Mouse (Mus musculus) liver, embryonic 14.5 days (tissue): ENCODE measurements around the gene Ybx2. TPM values are rescaled to one million over a fixed set of nuclear protein-coding genes. Genes with fewer than 3 reads are reported as not detected.
A peak's percentile ranks its signal among the peaks of the same experiment; 100 is the strongest.

ENCODE experiments used
- ATAC-seq: fragments of 200-750 bp; cut with Nextera tagmentation; 2 replicates; pipeline ENCODE4 v1.8.0; 2017; ENCODE audit warnings: moderate number of reproducible peaks, mild to moderate bottlenecking, moderate library complexity; ENCODE audit not compliant: insufficient read depth
- DNase-seq, 3 experiments: peaks; one replicate each; pipeline ENCODE4 v3.0.0-alpha.2; 2012 to 2013; ENCODE audit warnings: low read depth in 3 of 3, low spot score in 3 of 3
- H3K27ac ChIP-seq: fragments of 300-500 bp; sonication (generic); 2 replicates; pipeline ENCODE4 v1.5.1; 2014; ENCODE audit warnings: moderate library complexity, mild to moderate bottlenecking, control low read depth, inconsistent platforms
- H3K27me3 ChIP-seq: fragments of 300-500 bp; sonication (generic); 2 replicates; pipeline ENCODE4 v1.6.1; 2014; ENCODE audit warnings: mild to moderate bottlenecking, low read length, moderate library complexity; ENCODE audit not compliant: control insufficient read depth, insufficient read depth
- H3K36me3 ChIP-seq: fragments of 300-500 bp; sonication (generic); replicated peaks from 2 replicates; pipeline ENCODE4 v1.6.1; 2014; ENCODE audit warnings: low read depth; ENCODE audit not compliant: control insufficient read depth, insufficient read depth
- H3K4me1 ChIP-seq, 2 experiments: fragments of 200-500 bp in 1 of 2; fragments of 300-500 bp in 1 of 2; sonication (generic) in 1 of 2; replicated peaks; 2 replicates each; pipeline ENCODE4 v1.6.1; 2012 to 2014; ENCODE audit warnings: antibody characterized with exemption in 1 of 2, inconsistent platforms in 1 of 2, low read length in 1 of 2; ENCODE audit not compliant: control insufficient read depth in 2 of 2, insufficient read depth in 2 of 2
- H3K4me2 ChIP-seq: fragments of 300-500 bp; sonication (generic); 2 replicates; pipeline ENCODE4 v1.6.1; 2014; ENCODE audit warnings: low read depth, mild to moderate bottlenecking, control low read depth, moderate library complexity
- H3K4me3 ChIP-seq, 2 experiments: fragments of 200-500 bp in 1 of 2; fragments of 300-500 bp in 1 of 2; sonication (generic) in 1 of 2; 2 replicates each; pipeline ENCODE4 v1.5.1; 2012 to 2014; ENCODE audit warnings: low read depth in 2 of 2, low read length in 2 of 2, mild to moderate bottlenecking in 2 of 2, control low read depth in 1 of 2, inconsistent platforms in 1 of 2, moderate library complexity in 1 of 2; ENCODE audit not compliant: insufficient read depth in 1 of 2
- H3K9ac ChIP-seq: fragments of 300-500 bp; sonication (generic); replicated peaks from 2 replicates; pipeline ENCODE4 v1.6.1; 2014; ENCODE audit warnings: mild to moderate bottlenecking, control low read depth, moderate library complexity
- H3K9me3 ChIP-seq: fragments of 300-500 bp; sonication (generic); 2 replicates; pipeline ENCODE4 v1.6.1; 2016; ENCODE audit warnings: low read length, mixed read lengths; ENCODE audit not compliant: control insufficient read depth
- CTCF ChIP-seq: IDR thresholded peaks from 2 replicates; pipeline ENCODE4 v1.5.1; 2016; ENCODE audit warnings: antibody characterized with exemption, low read depth, control low read depth
- EP300 ChIP-seq: IDR thresholded peaks from 2 replicates; pipeline ENCODE4 v1.6.1; 2016; ENCODE audit warnings: antibody characterized with exemption, low read depth
- WGBS: fragments of 180-500 bp; shearing (Covaris S2); extraction: QIAGEN DNeasy Blood & Tissue Kit; methylation state at CpG from one replicate; pipeline ENCODE4 v1.1.7; 2014; ENCODE audit not compliant: insufficient replicate concordance; 5-methylcytosine and 5-hydroxymethylcytosine counted together
- polyA plus RNA-seq, 2 experiments: library from polyadenylated mRNA; depleted of rRNA in 1 of 2; stranded (reverse) in 1 of 2; unstranded in 1 of 2; fragments of >200 nt; fragmentation: Nextera tagmentation in 1 of 2; extraction: Ambion mirVana in 1 of 2; gene quantifications; 2 replicates each; pipeline versions ENCODE4 v1.2.1 to v1.2.3; 2012 to 2014

The Ybx2 gene
- polyA plus RNA-seq, 2 experiments: 0.23 to 0.58 TPM

DNA sequence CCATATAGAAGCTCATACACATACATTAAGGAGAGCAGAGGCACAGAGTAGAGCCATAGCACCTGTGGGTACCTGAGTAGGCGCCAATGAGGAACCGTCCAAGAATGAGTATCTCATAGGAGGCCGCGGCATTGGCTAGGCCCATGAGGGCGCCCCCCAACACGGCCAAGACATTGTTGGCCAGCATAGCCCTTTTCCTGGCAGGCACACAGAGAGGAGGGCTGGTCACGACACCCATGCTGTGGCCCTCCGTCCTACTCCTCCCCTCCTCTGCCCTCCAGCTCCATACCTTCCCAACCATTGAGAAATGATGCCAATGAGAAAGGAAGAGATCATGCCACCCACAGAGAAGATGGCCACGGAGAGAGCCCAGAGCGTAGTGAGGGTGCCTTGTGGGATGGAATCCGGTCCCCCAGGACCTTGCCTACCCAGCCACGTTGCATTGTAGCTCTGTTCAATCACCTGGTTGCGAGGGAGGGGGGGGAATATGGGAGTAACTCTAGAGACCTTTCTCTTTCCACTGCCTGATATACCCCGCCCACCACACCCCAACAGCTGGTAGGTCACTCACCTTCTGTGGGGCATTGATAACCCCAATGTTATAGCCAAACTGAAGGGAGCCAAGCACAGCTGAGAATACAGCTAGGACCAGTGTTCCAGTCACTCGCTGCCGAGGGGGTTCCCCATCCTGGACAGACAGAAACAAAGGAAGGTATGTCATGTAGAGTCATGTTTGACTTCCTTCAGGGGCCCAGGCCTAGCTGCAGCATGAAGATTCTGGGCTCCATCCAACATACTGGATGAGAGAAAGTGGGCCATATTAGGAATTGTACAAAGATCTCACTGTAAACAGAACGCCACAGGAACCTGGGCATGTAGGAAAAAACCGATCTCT is 10.6 kb downstream of the Ybx2 start:
- Histone ChIP-seq H3K9me3 (no peaks in the 10 kb centered on the region), H3K27me3 (no peaks in the 10 kb centered on the region), H3K9ac (peak overlapping the region; percentile 96), H3K36me3 (peaks cover 22% of the 10 kb centered on the region), H3K4me1 (peaks cover 20 to 27% of the 10 kb centered on the region in 2 experiments), H3K4me2 (peak overlapping the region; percentile 83), H3K4me3 (peak overlapping the region; percentile 88 to 94), H3K27ac (peak overlapping the region; percentile 95)
- ATAC-seq (peak; percentile 81), DNase-seq (peak; percentile 82 to 87 (median 82))
- TF ChIP-seq EP300: peak; percentile 88
- no peak for TF ChIP-seq CTCF
- 59% methylated on average over 18 of the region's 18 CpGs for WGBS

- peak overlapping the region; percentile 88 to 94 for H3K4me3 ChIP-seq
- TF ChIP-seq CTCF (no peak), EP300 (no peak)
- peak overlapping the region; percentile 96 for H3K9ac ChIP-seq
- H3K4me2 ChIP-seq: peak overlapping the region; percentile 83
- no peaks in the 10 kb centered on the region for H3K9me3 ChIP-seq
- DNase-seq: no peak
- ATAC-seq: no peak; the same call in 1 of the 2 replicates
- WGBS: 10% methylated on average over 29 of the region's 29 CpGs
- H3K27me3 ChIP-seq: no peaks in the 10 kb centered on the region; the same call in 1 of the 2 replicates
- H3K4me1 ChIP-seq: peaks cover 20 to 27% of the 10 kb centered on the region in 2 experiments
- peak overlapping the region; percentile 95 for H3K27ac ChIP-seq
- peaks cover 22% of the 10 kb centered on the region for H3K36me3 ChIP-seq
These were observed 11.9 kb downstream of the Ybx2 start for GRCm38 (mm10) chr11:69947337-69948065.

- Histone ChIP-seq H3K36me3 (peaks cover 22% of the 10 kb centered on the region), H3K9ac (peak within 1 kb of the TSS; percentile 96), H3K27me3 (no peaks in the 10 kb centered on the region; the same call in 1 of the 2 replicates), H3K4me1 (peaks cover 20 to 27% of the 10 kb centered on the region in 2 experiments), H3K4me3 (peak within 1 kb of the TSS; percentile 88 to 94), H3K9me3 (no peaks in the 10 kb centered on the region), H3K4me2 (peak within 1 kb of the TSS; percentile 83), H3K27ac (peak within 1 kb of the TSS; percentile 95)
- TF ChIP-seq CTCF (no peak), EP300 (no peak)
- ATAC-seq (peak; percentile 87), DNase-seq (peak; percentile 93 to 95 (median 93))
- 1% methylated on average over 34 of the region's 34 CpGs for WGBS
These were observed 12.6 kb downstream of the Ybx2 start, which contains the start of gene Slc2a4 for GRCm38 (mm10) chr11:69948066-69948762. TSS of gene Slc2a4 (minus strand) at chr11:69948188.

DNA sequence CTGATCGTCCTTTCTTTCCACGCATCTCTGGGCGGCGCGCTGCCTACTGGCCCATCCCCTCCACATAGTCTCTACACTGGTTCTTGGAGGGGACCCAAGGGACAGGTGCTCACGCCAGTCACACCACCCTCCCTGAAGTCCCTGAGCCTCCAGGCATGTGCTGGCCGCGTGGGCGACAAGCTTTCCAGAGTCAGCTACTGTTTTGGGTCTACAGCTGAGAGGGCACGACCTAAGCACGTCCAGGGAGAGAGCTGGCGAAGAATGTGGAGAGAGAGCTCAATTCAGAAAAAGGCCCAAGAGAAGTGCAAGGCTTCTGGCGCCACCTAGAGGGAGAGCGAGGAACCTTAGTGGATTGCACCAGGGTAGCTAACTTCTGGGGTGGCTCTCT is 13.2 kb downstream of the Ybx2 start:
- peak; percentile 78 to 84 (median 79) for DNase-seq
- peak; percentile 99 for TF ChIP-seq CTCF
- TF ChIP-seq EP300: no peak
- ATAC-seq: peak; percentile 33
- peak overlapping the region; percentile 83 for H3K4me2 ChIP-seq
- peak overlapping the region; percentile 72 for H3K9ac ChIP-seq
- no peaks in the 10 kb centered on the region; the same call in 1 of the 2 replicates for H3K27me3 ChIP-seq
- H3K9me3 ChIP-seq: no peaks in the 10 kb centered on the region
- H3K27ac ChIP-seq: peak overlapping the region; percentile 77
- WGBS: 2% methylated on average over 14 of the region's 14 CpGs
- H3K36me3 ChIP-seq: peaks cover 21% of the 10 kb centered on the region
- H3K4me1 ChIP-seq: peaks cover 20 to 27% of the 10 kb centered on the region in 2 experiments
- peak overlapping the region; percentile 63 to 88 for H3K4me3 ChIP-seq
